Mouse (Mus musculus) inflammation-experienced regulatory T-cells (primary cell): ENCODE measurements around the gene Ccdc115. TPM values are rescaled to one million over a fixed set of nuclear protein-coding genes. Genes with fewer than 3 reads are reported as not detected.

Source experiments
- polyA plus RNA-seq, 2 experiments: library from polyadenylated mRNA; unstranded; fragments of 100-300 nt; shearing (Covaris generic); gene quantifications; one replicate each; pipeline ENCODE4 v1.2.1; 2017

Ccdc115 gene
- polyA plus RNA-seq, result 10 to 100 TPM; 51.3 to 59.2 TPM

GRCm38 (mm10) chr1:34439215-34439960, at the start of gene Ccdc115, which contains the start of gene Imp4:
Gene Ccdc115 (minus strand): TSS chr1:34439672.
Gene Imp4 (plus strand): TSS chr1:34439851.

GRCm38 (mm10) chr1:34459284-34460060, 20.0 kb upstream of the Ccdc115 start, which contains the start of gene Ptpn18:
Gene Ptpn18 (plus strand): TSS chr1:34459762.

Other genes starting within 250 kb of the Ccdc115 start
- 100 to 1,000 TPM; 134 to 140 TPM for gene Imp4, start 179 bp upstream of the Ccdc115 start, polyA plus RNA-seq
- 100 to 1,000 TPM; 256 to 264 TPM for gene Ptpn18, start 20.1 kb upstream of the Ccdc115 start, polyA plus RNA-seq
- gene Prss39, start 58.7 kb upstream of the Ccdc115 start, polyA plus RNA-seq, result not detected
- gene Cfc1, start 96.0 kb upstream of the Ccdc115 start, polyA plus RNA-seq, result not detected
- under 1 TPM in 1 of 2 experiments, not detected in 1; 0.20 TPM for gene Prss40, start 121.3 kb upstream of the Ccdc115 start, polyA plus RNA-seq
- 1 to 10 TPM in 1 of 2 experiments, under 1 TPM in 1; 0.34 to 1.7 TPM for gene Amer3, start 140.0 kb upstream of the Ccdc115 start, polyA plus RNA-seq